Mouse (Mus musculus): ENCODE measurements around the gene Mcrip2. TPM values are rescaled to one million over a fixed set of nuclear protein-coding genes. Genes with fewer than 3 reads are reported as not detected.

Mcrip2 gene
- total RNA-seq, 2 experiments from 2014 or later = 17.8 to 25.7 TPM

- TF ChIP-seq CTCF (IDR thresholded peaks at IDR 0.05) = no peak
These were observed 49.4 kb downstream of the Mcrip2 start for GRCm38 (mm10) chr17:25818851-25819780.

GRCm38 (mm10) chr17:25817662-25818061 lies 50.9 kb downstream of the Mcrip2 start:
- Histone ChIP-seq H3K27ac (0 out of 2 replicates have a peak overlapping the region, but pooled peaks have one; percentile 11), H3K4me3 (no peak overlapping the region)
- no peak for TF ChIP-seq CTCF (IDR thresholded peaks at IDR 0.05)
- intact Hi-C loops (cut with DNase I) = no loop called here
- DNase-seq (ENCODE audit: extremely low spot score in 1 of 2, low spot score in 2 of 2) = no peak

More at GRCm38 (mm10) chr17:25818851-25819780, 49.4 kb downstream of the Mcrip2 start:
- no peak overlapping the region for H3K4me3 ChIP-seq
- no peak for DNase-seq (ENCODE audit: extremely low spot score in 1 of 2, low spot score in 2 of 2)
- intact Hi-C loops (cut with DNase I) = no loop called here
- no peak overlapping the region for H3K27ac ChIP-seq

Small RNAs within 50 kb of the gene (microRNA-seq; reads per million reads assigned to microRNA genes)
- gene Mir3082 = 6.6 to 6.7 reads per million in 2 experiments

Other genes starting within 250 kb of the Mcrip2 start
- gene Gng13, start 151.6 kb downstream of the Mcrip2 start, total RNA-seq (2021) = 100 to 1,000 TPM; 146 to 168 TPM
- gene Chtf18, start 141.3 kb downstream of the Mcrip2 start, total RNA-seq (2021) = 1 to 10 TPM; 1.3 to 1.4 TPM
- 10 to 100 TPM; 55.6 to 57.4 TPM for gene Rpusd1, start 141.1 kb downstream of the Mcrip2 start, total RNA-seq (2021)
- under 1 TPM; 0.45 to 0.47 TPM for gene Mslnl, start 132.7 kb downstream of the Mcrip2 start, total RNA-seq (2021)
- gene Msln, start 114.4 kb downstream of the Mcrip2 start, total RNA-seq (2021) = 1 to 10 TPM; 3.1 to 3.9 TPM
- gene Narfl, start 95.0 kb downstream of the Mcrip2 start, total RNA-seq (2021) = 10 to 100 TPM; 32.4 to 33.2 TPM
- 100 to 1,000 TPM; 112 to 123 TPM for gene Haghl, start 83.1 kb downstream of the Mcrip2 start, total RNA-seq (2021)
- not detected for gene Ccdc78, start 82.2 kb downstream of the Mcrip2 start, total RNA-seq (2021)
- gene Fam173a, start 75.9 kb downstream of the Mcrip2 start, total RNA-seq (2021) = 10 to 100 TPM; 84.9 to 85.1 TPM
- gene AC134908.4, start 73.1 kb downstream of the Mcrip2 start, total RNA-seq (2021) = 1 to 10 TPM in 1 of 2 experiments, not detected in 1; 1.4 TPM
- 10 to 100 TPM; 72.3 to 88.2 TPM for gene Metrn, start 71.6 kb downstream of the Mcrip2 start, total RNA-seq (2021)
- gene Fbxl16, start 59.7 kb downstream of the Mcrip2 start, total RNA-seq (2021) = 100 to 1,000 TPM; 644 to 656 TPM
- gene Wdr24, start 45.1 kb downstream of the Mcrip2 start, total RNA-seq (2021) = 10 to 100 TPM; 26.8 to 30.9 TPM
- gene Jmjd8, start 39.9 kb downstream of the Mcrip2 start, total RNA-seq (2021) = 10 to 100 TPM; 55.1 to 55.6 TPM
- 100 to 1,000 TPM; 162 to 171 TPM for gene Stub1, start 35.4 kb downstream of the Mcrip2 start, total RNA-seq (2021)
- gene Rhbdl1, start 31.5 kb downstream of the Mcrip2 start, total RNA-seq (2021) = 10 to 100 TPM; 36.3 to 39.6 TPM
- gene Gm20683, start 27.0 kb downstream of the Mcrip2 start, total RNA-seq (2021) = 10 to 100 TPM; 23.0 to 25.1 TPM
- gene Rhot2, start 23.9 kb downstream of the Mcrip2 start, total RNA-seq (2021) = 100 to 1,000 TPM; 103 to 105 TPM
- gene Wdr90, start 7.3 kb downstream of the Mcrip2 start, total RNA-seq (2021) = 10 to 100 TPM; 34.9 to 36.8 TPM
- 10 to 100 TPM; 37.8 to 38.1 TPM for gene Mettl26, start 6.3 kb upstream of the Mcrip2 start, total RNA-seq (2021)
- 1 to 10 TPM; 1.7 TPM for gene Wfikkn1, start 12.1 kb upstream of the Mcrip2 start, total RNA-seq (2021)
- 10 to 100 TPM; 46.4 to 47.2 TPM for gene Rab40c, start 51.0 kb upstream of the Mcrip2 start, total RNA-seq (2021)
- 100 to 1,000 TPM in 1 of 2 experiments, 10 to 100 TPM in 1; 96.5 to 118 TPM for gene Pigq, start 76.2 kb upstream of the Mcrip2 start, total RNA-seq (2021)
- gene Nhlrc4, start 76.2 kb upstream of the Mcrip2 start, total RNA-seq (2021) = under 1 TPM; 0.20 to 0.87 TPM
- under 1 TPM; 0.26 to 0.27 TPM for gene A930017K11Rik, start 83.8 kb upstream of the Mcrip2 start, total RNA-seq (2021)
- 10 to 100 TPM; 53.9 to 59.3 TPM for gene Capn15, start 117.0 kb upstream of the Mcrip2 start, total RNA-seq (2021)
- 100 to 1,000 TPM; 114 to 119 TPM for gene Rab11fip3, start 200.8 kb upstream of the Mcrip2 start, total RNA-seq (2021)
- gene Decr2, start 221.6 kb upstream of the Mcrip2 start, total RNA-seq (2021) = 10 to 100 TPM; 28.5 to 31.5 TPM
- 1 to 10 TPM; 3.6 to 4.2 TPM for gene Nme4, start 226.8 kb upstream of the Mcrip2 start, total RNA-seq (2021)
- gene Tmem8, start 244.5 kb upstream of the Mcrip2 start, total RNA-seq (2021) = 10 to 100 TPM; 14.3 to 14.7 TPM